Mouse (Mus musculus): Measurements from ENCODE around the gene Cep89. TPM values are rescaled to one million over a fixed set of nuclear protein-coding genes. Genes with fewer than 3 reads are reported as not detected.

Gene Cep89
- polyA plus RNA-seq, 1 experiment from 2014 or later, result 10.3 TPM

- Histone ChIP-seq H3K27ac (ENCODE audit: low read depth) (peak overlapping the region; percentile 65), H3K9me3 (ENCODE audit: low read length) (no peaks in the 10 kb centered on the region), H3K27me3 (ENCODE audit: insufficient read depth, low read length) (no peaks in the 10 kb centered on the region), H3K4me1 (ENCODE audit: insufficient read depth) (peaks cover 17% of the 10 kb centered on the region), H3K4me2 (ENCODE audit: low read depth, low read length) (peak overlapping the region; percentile 83), H3K4me3 (ENCODE audit: low read depth, low read length) (peak overlapping the region; percentile 89), H3K36me3 (replicated peaks; ENCODE audit: insufficient read depth, low read length) (peaks cover 35% of the 10 kb centered on the region), H3K9ac (replicated peaks) (peak overlapping the region; percentile 79)
- 4% methylated on average over 17 of the region's 17 CpGs for WGBS (ENCODE audit: insufficient replicate concordance)
- ATAC-seq (0 out of 2 replicates have a peak, but pooled peaks have one; percentile 4), DNase-seq (peak; percentile 34)
- TF ChIP-seq EP300 (IDR thresholded peaks at IDR 0.05; ENCODE audit: low read depth) (no peak), CTCF (IDR thresholded peaks at IDR 0.05; ENCODE audit: low read depth) (0 out of 2 replicates have a peak, but pooled peaks have one; percentile 5)
These were observed 940 bp upstream of the Cep89 start for GRCm38 (mm10) chr7:35395734-35396456.

- no peak overlapping the region for H3K9ac ChIP-seq (replicated peaks)
- DNase-seq (no peak), ATAC-seq (no peak)
- no peak overlapping the region for H3K4me3 ChIP-seq (ENCODE audit: low read depth, low read length)
- no peak overlapping the region for H3K27ac ChIP-seq (ENCODE audit: low read depth)
- no peak overlapping the region for H3K4me2 ChIP-seq (ENCODE audit: low read depth, low read length)
- peaks cover 45% of the 10 kb centered on the region for H3K36me3 ChIP-seq (replicated peaks; ENCODE audit: insufficient read depth, low read length)
- TF ChIP-seq EP300 (IDR thresholded peaks at IDR 0.05; ENCODE audit: low read depth) (no peak), CTCF (IDR thresholded peaks at IDR 0.05; ENCODE audit: low read depth) (no peak)
- no peaks in the 10 kb centered on the region for H3K27me3 ChIP-seq (ENCODE audit: insufficient read depth, low read length)
- H3K4me1 ChIP-seq (ENCODE audit: insufficient read depth), result peaks cover 10% of the 10 kb centered on the region
- 81% methylated on average over 4 of the region's 4 CpGs for WGBS (ENCODE audit: insufficient replicate concordance)
- H3K9me3 ChIP-seq (ENCODE audit: low read length), result no peaks in the 10 kb centered on the region
These were observed 4.3 kb downstream of the Cep89 start for GRCm38 (mm10) chr7:35401169-35401568.

- H3K9me3 ChIP-seq (ENCODE audit: low read length), result no peaks in the 10 kb centered on the region
- no peaks in the 10 kb centered on the region for H3K4me1 ChIP-seq (ENCODE audit: insufficient read depth)
- H3K27me3 ChIP-seq (ENCODE audit: insufficient read depth, low read length), result no peaks in the 10 kb centered on the region
- H3K4me3 ChIP-seq (ENCODE audit: low read depth, low read length), result no peak overlapping the region
- DNase-seq (no peak), ATAC-seq (no peak; the same call in 1 of the 2 replicates)
- H3K36me3 ChIP-seq (replicated peaks; ENCODE audit: insufficient read depth, low read length), result peaks cover 17% of the 10 kb centered on the region
- H3K4me2 ChIP-seq (ENCODE audit: low read depth, low read length), result no peak overlapping the region
- no peak overlapping the region for H3K27ac ChIP-seq (ENCODE audit: low read depth)
- WGBS (ENCODE audit: insufficient replicate concordance), result 73% methylated on average over 5 of the region's 5 CpGs
- no peak overlapping the region for H3K9ac ChIP-seq (replicated peaks)
- TF ChIP-seq CTCF (IDR thresholded peaks at IDR 0.05; ENCODE audit: low read depth) (no peak), EP300 (IDR thresholded peaks at IDR 0.05; ENCODE audit: low read depth) (no peak)
These were observed 18.4 kb downstream of the Cep89 start for GRCm38 (mm10) chr7:35415226-35415625.

GRCm38 (mm10) chr7:35415801-35416653 lies 19.2 kb downstream of the Cep89 start:
- ATAC-seq (peak; percentile 41; the same call in 1 of the 2 replicates), DNase-seq (no peak)
- H3K4me2 ChIP-seq (ENCODE audit: low read depth, low read length), result no peak overlapping the region
- no peaks in the 10 kb centered on the region for H3K27me3 ChIP-seq (ENCODE audit: insufficient read depth, low read length)
- H3K9me3 ChIP-seq (ENCODE audit: low read length), result no peaks in the 10 kb centered on the region
- WGBS (ENCODE audit: insufficient replicate concordance), result 73% methylated on average over 9 of the region's 9 CpGs
- H3K36me3 ChIP-seq (replicated peaks; ENCODE audit: insufficient read depth, low read length), result peaks cover 20% of the 10 kb centered on the region
- H3K27ac ChIP-seq (ENCODE audit: low read depth), result peak overlapping the region; percentile 75
- no peak overlapping the region for H3K9ac ChIP-seq (replicated peaks)
- H3K4me3 ChIP-seq (ENCODE audit: low read depth, low read length), result no peak overlapping the region
- no peaks in the 10 kb centered on the region for H3K4me1 ChIP-seq (ENCODE audit: insufficient read depth)
- TF ChIP-seq CTCF (IDR thresholded peaks at IDR 0.05; ENCODE audit: low read depth) (no peak), EP300 (IDR thresholded peaks at IDR 0.05; ENCODE audit: low read depth) (no peak)

GRCm38 (mm10) chr7:35416654-35416948 lies 19.8 kb downstream of the Cep89 start:
- Histone ChIP-seq H3K9ac (replicated peaks) (no peak overlapping the region), H3K27ac (ENCODE audit: low read depth) (peak overlapping the region; percentile 75; the same call in 1 of the 2 replicates), H3K36me3 (replicated peaks; ENCODE audit: insufficient read depth, low read length) (peaks cover 25% of the 10 kb centered on the region), H3K4me2 (ENCODE audit: low read depth, low read length) (no peak overlapping the region), H3K4me1 (ENCODE audit: insufficient read depth) (no peaks in the 10 kb centered on the region), H3K9me3 (ENCODE audit: low read length) (no peaks in the 10 kb centered on the region), H3K27me3 (ENCODE audit: insufficient read depth, low read length) (no peaks in the 10 kb centered on the region), H3K4me3 (ENCODE audit: low read depth, low read length) (no peak overlapping the region)
- TF ChIP-seq CTCF (IDR thresholded peaks at IDR 0.05; ENCODE audit: low read depth) (no peak), EP300 (IDR thresholded peaks at IDR 0.05; ENCODE audit: low read depth) (no peak)
- ATAC-seq (peak; percentile 21; the same call in 1 of the 2 replicates), DNase-seq (no peak)
- 76% methylated on average over 5 of the region's 5 CpGs for WGBS (ENCODE audit: insufficient replicate concordance)

- H3K36me3 ChIP-seq (replicated peaks; ENCODE audit: insufficient read depth, low read length), result peaks cover 37% of the 10 kb centered on the region
- ATAC-seq, result no peak
- no peaks in the 10 kb centered on the region for H3K4me1 ChIP-seq (ENCODE audit: insufficient read depth)
These were observed 26.2 kb downstream of the Cep89 start for GRCm38 (mm10) chr7:35423071-35423470.

More at GRCm38 (mm10) chr7:35423071-35423470, 26.2 kb downstream of the Cep89 start:
- no peaks in the 10 kb centered on the region for H3K27me3 ChIP-seq (ENCODE audit: insufficient read depth, low read length)
- TF ChIP-seq CTCF (IDR thresholded peaks at IDR 0.05; ENCODE audit: low read depth) (no peak), EP300 (IDR thresholded peaks at IDR 0.05; ENCODE audit: low read depth) (no peak)
- H3K9ac ChIP-seq (replicated peaks), result no peak overlapping the region
- H3K27ac ChIP-seq (ENCODE audit: low read depth), result no peak overlapping the region
- DNase-seq, result no peak
- WGBS (ENCODE audit: insufficient replicate concordance), result 72% methylated on average over 10 of the region's 10 CpGs
- no peak overlapping the region for H3K4me3 ChIP-seq (ENCODE audit: low read depth, low read length)
- no peak overlapping the region for H3K4me2 ChIP-seq (ENCODE audit: low read depth, low read length)
- no peaks in the 10 kb centered on the region for H3K9me3 ChIP-seq (ENCODE audit: low read length)
